Mouse (Mus musculus): ENCODE results near the gene Sccpdh.
A peak's percentile ranks its signal among the peaks of the same experiment; 100 is the strongest.

The Sccpdh gene

DNA sequence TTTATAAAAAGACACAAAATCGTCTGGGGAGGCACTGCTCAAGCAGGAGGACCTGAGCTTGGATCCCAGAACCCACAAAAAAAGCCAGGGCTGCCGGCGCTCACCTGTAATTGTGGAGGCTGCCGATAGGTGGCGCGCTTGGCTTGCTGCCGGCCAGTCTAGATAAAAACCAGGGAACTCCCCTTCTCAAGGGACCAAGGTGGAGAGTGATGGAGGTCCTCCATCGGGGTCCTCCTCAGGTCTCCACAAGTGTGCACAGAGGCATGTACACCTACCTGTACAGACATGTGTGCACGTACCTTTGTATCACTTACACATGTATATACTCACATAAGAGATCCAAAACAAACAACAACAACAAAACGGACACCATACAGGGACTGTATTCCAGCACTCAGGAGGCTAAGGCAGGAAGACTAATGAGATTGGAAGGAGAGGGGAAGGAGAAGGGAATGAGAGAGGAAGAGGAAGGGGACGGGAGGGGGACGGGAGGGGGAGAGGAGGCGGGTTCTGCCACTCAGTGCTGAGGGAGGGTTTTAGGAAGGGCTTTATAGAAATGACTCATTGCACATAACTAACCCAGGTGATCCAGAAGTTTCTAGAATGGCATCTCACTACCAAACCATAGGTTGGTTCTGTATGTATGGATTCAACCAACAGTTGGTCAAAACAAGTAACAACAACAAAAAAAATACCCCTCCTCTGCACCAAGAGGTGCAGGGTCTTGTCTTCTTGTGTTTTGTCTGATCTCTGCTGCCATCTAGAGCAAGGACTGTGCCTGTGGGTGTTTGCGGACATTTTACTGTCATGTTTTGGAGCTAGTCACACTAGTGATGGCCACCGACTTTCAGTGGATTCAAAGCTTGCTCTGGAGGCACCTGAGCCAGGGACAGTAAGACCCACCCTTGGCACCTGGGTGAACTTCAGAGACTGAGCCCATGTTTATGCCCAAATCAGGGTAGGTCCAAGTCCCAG, 66.8 kb downstream of the Sccpdh start:
- peak; percentile 51 to 59 for DNase-seq (ENCODE audit: low spot score in 2 of 2)

DNA sequence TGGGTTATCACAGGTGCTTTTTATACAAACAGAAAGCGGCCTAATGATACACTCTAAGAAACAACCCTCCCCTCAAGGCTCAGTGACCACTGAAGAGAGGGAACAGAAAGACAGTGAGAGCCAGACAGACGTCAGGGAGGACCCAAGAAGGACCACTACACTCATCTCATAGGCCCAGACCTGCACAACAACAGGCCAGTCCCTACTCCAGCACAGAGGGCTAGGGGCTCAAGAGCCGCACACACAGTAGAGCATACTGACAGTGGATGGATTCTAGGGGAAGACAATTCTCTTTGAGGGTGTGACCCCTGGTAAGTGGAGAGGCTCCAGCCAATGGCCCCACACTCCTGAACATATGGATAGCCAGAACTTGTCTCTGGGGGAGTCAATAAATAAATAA, 68.5 kb downstream of the Sccpdh start:
- no peak for DNase-seq (ENCODE audit: low spot score in 2 of 2)

Data from frontal cortex, postnatal 36 days (tissue).